Mouse (Mus musculus): ENCODE measurements at regions not wholly inside any gene's neighbourhood (a gene's known extent, or its start where the extent isn't known, plus 50 kb on each side); places are given as distances from the start of the nearest gene placed in this dataset.
A peak's percentile ranks its signal among the peaks of the same experiment; 100 is the strongest.

- ATAC-seq (ENCODE audit: insufficient read depth) (peak; percentile 78), DNase-seq (peak; percentile 50)
- H3K4me1 ChIP-seq (ENCODE audit: insufficient read depth), result no peaks in the 10 kb centered on the region
- no peaks in the 10 kb centered on the region for H3K27me3 ChIP-seq (ENCODE audit: insufficient read depth, low read length)
- no peak for TF ChIP-seq CTCF (IDR thresholded peaks at IDR 0.05; ENCODE audit: low read depth)
- no peak overlapping the region for H3K4me2 ChIP-seq
- WGBS, result 43% methylated on average over 12 of the region's 12 CpGs
- no peak overlapping the region for H3K27ac ChIP-seq (ENCODE audit: low read depth)
- no peaks in the 10 kb centered on the region for H3K9me3 ChIP-seq (ENCODE audit: low read depth, low read length)
- H3K9ac ChIP-seq, result no peak overlapping the region
- no peaks in the 10 kb centered on the region for H3K36me3 ChIP-seq (ENCODE audit: insufficient read depth)
- H3K4me3 ChIP-seq (ENCODE audit: low read depth, low read length), result no peak overlapping the region
Measured at GRCm38 (mm10) chr9:101424974-101425670, 173.5 kb upstream of the Ppp2r3a start.

GRCm38 (mm10) chr9:101423041-101423440, 171.4 kb upstream of the Ppp2r3a start:
- Histone ChIP-seq H3K4me3 (ENCODE audit: low read depth, low read length) (no peak overlapping the region), H3K36me3 (ENCODE audit: insufficient read depth) (no peaks in the 10 kb centered on the region), H3K27me3 (ENCODE audit: insufficient read depth, low read length) (no peaks in the 10 kb centered on the region), H3K9ac (no peak overlapping the region), H3K9me3 (ENCODE audit: low read depth, low read length) (no peaks in the 10 kb centered on the region), H3K27ac (ENCODE audit: low read depth) (no peak overlapping the region), H3K4me2 (no peak overlapping the region), H3K4me1 (ENCODE audit: insufficient read depth) (no peaks in the 10 kb centered on the region)
- ATAC-seq (ENCODE audit: insufficient read depth) (no peak), DNase-seq (no peak)
- no peak for TF ChIP-seq CTCF (IDR thresholded peaks at IDR 0.05; ENCODE audit: low read depth)
- WGBS, result 90% methylated on average over 5 of the region's 5 CpGs

- no peak for DNase-seq
- WGBS, result 68% methylated on average over 11 of the region's 11 CpGs
Measured at GRCm38 (mm10) chr9:101422006-101422405, 170.4 kb upstream of the Ppp2r3a start.

GRCm38 (mm10) chr9:101421136-101421535, 169.5 kb upstream of the Ppp2r3a start:
- 88% methylated on average over 7 of the region's 7 CpGs for WGBS
- no peak for DNase-seq
- no peak for TF ChIP-seq CTCF (IDR thresholded peaks at IDR 0.05; ENCODE audit: low read depth)
- Histone ChIP-seq H3K4me1 (ENCODE audit: insufficient read depth) (no peaks in the 10 kb centered on the region), H3K9me3 (ENCODE audit: low read depth, low read length) (no peaks in the 10 kb centered on the region), H3K27me3 (ENCODE audit: insufficient read depth, low read length) (no peaks in the 10 kb centered on the region), H3K4me2 (no peak overlapping the region), H3K9ac (no peak overlapping the region), H3K36me3 (ENCODE audit: insufficient read depth) (no peaks in the 10 kb centered on the region), H3K4me3 (ENCODE audit: low read depth, low read length) (no peak overlapping the region), H3K27ac (ENCODE audit: low read depth) (no peak overlapping the region)
- ATAC-seq (ENCODE audit: insufficient read depth), result no peak

More at GRCm38 (mm10) chr9:101422006-101422405, 170.4 kb upstream of the Ppp2r3a start:
- H3K4me3 ChIP-seq (ENCODE audit: low read depth, low read length), result no peak overlapping the region
- no peaks in the 10 kb centered on the region for H3K36me3 ChIP-seq (ENCODE audit: insufficient read depth)
- no peak overlapping the region for H3K4me2 ChIP-seq
- no peak for TF ChIP-seq CTCF (IDR thresholded peaks at IDR 0.05; ENCODE audit: low read depth)
- H3K4me1 ChIP-seq (ENCODE audit: insufficient read depth), result no peaks in the 10 kb centered on the region
- no peaks in the 10 kb centered on the region for H3K27me3 ChIP-seq (ENCODE audit: insufficient read depth, low read length)
- H3K9ac ChIP-seq, result no peak overlapping the region
- no peak overlapping the region for H3K27ac ChIP-seq (ENCODE audit: low read depth)
- ATAC-seq (ENCODE audit: insufficient read depth), result no peak
- H3K9me3 ChIP-seq (ENCODE audit: low read depth, low read length), result no peaks in the 10 kb centered on the region

GRCm38 (mm10) chr9:101420181-101420580, 168.6 kb upstream of the Ppp2r3a start:
- Histone ChIP-seq H3K27ac (ENCODE audit: low read depth) (no peak overlapping the region), H3K9ac (no peak overlapping the region), H3K4me1 (ENCODE audit: insufficient read depth) (no peaks in the 10 kb centered on the region), H3K4me3 (ENCODE audit: low read depth, low read length) (no peak overlapping the region), H3K36me3 (ENCODE audit: insufficient read depth) (no peaks in the 10 kb centered on the region), H3K27me3 (ENCODE audit: insufficient read depth, low read length) (no peaks in the 10 kb centered on the region), H3K9me3 (ENCODE audit: low read depth, low read length) (no peaks in the 10 kb centered on the region), H3K4me2 (no peak overlapping the region)
- ATAC-seq (ENCODE audit: insufficient read depth), result no peak
- WGBS, result 85% methylated on average over 4 of the region's 4 CpGs
- DNase-seq, result no peak
- no peak for TF ChIP-seq CTCF (IDR thresholded peaks at IDR 0.05; ENCODE audit: low read depth)

DNA sequence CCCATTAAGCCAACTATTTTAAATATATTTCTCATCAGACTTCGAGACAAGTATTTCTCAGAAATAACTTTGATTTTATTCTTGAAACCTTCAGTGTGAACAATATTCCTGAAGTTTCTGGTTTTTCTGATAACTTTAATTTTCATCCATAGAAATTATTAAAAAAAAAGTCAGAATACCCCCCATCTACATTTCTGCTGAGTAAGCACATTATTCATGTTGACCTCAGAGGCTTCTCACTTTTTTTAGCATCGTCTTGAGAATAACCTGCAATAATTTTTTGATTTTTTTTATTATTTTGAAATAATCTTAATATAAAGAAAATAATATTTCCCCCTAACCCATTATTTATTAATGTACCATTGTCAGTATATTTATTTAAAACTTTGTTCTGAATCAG, 166.1 kb upstream of the Ppp2r3a start:
- Histone ChIP-seq H3K4me2 (no peak overlapping the region), H3K36me3 (ENCODE audit: insufficient read depth) (no peaks in the 10 kb centered on the region), H3K27me3 (ENCODE audit: insufficient read depth, low read length) (no peaks in the 10 kb centered on the region), H3K4me1 (ENCODE audit: insufficient read depth) (no peaks in the 10 kb centered on the region), H3K27ac (ENCODE audit: low read depth) (no peak overlapping the region), H3K4me3 (ENCODE audit: low read depth, low read length) (no peak overlapping the region), H3K9ac (no peak overlapping the region), H3K9me3 (ENCODE audit: low read depth, low read length) (no peaks in the 10 kb centered on the region)
- no peak for DNase-seq
- TF ChIP-seq CTCF (IDR thresholded peaks at IDR 0.05; ENCODE audit: low read depth), result no peak
- 80% methylated on average over 2 of the region's 2 CpGs for WGBS
- no peak for ATAC-seq (ENCODE audit: insufficient read depth)

GRCm38 (mm10) chr9:101416321-101416720, 164.7 kb upstream of the Ppp2r3a start:
- ATAC-seq (ENCODE audit: insufficient read depth) (no peak), DNase-seq (no peak)
- Histone ChIP-seq H3K4me1 (ENCODE audit: insufficient read depth) (no peaks in the 10 kb centered on the region), H3K9ac (no peak overlapping the region), H3K27ac (ENCODE audit: low read depth) (no peak overlapping the region), H3K27me3 (ENCODE audit: insufficient read depth, low read length) (no peaks in the 10 kb centered on the region), H3K36me3 (ENCODE audit: insufficient read depth) (no peaks in the 10 kb centered on the region), H3K4me2 (no peak overlapping the region), H3K9me3 (ENCODE audit: low read depth, low read length) (no peaks in the 10 kb centered on the region), H3K4me3 (ENCODE audit: low read depth, low read length) (no peak overlapping the region)
- no peak for TF ChIP-seq CTCF (IDR thresholded peaks at IDR 0.05; ENCODE audit: low read depth)
- 96% methylated on average over 6 of the region's 6 CpGs for WGBS
